Mouse (Mus musculus): ENCODE data around the gene Mrpl43.

Gene Mrpl43

GRCm38 (mm10) chr19:44959633-44960032, 46.6 kb downstream of the Mrpl43 start:
- DNase-seq = no peak
